ENCODE assay signal across 8 mouse cellular contexts in the genomic region with DNA sequence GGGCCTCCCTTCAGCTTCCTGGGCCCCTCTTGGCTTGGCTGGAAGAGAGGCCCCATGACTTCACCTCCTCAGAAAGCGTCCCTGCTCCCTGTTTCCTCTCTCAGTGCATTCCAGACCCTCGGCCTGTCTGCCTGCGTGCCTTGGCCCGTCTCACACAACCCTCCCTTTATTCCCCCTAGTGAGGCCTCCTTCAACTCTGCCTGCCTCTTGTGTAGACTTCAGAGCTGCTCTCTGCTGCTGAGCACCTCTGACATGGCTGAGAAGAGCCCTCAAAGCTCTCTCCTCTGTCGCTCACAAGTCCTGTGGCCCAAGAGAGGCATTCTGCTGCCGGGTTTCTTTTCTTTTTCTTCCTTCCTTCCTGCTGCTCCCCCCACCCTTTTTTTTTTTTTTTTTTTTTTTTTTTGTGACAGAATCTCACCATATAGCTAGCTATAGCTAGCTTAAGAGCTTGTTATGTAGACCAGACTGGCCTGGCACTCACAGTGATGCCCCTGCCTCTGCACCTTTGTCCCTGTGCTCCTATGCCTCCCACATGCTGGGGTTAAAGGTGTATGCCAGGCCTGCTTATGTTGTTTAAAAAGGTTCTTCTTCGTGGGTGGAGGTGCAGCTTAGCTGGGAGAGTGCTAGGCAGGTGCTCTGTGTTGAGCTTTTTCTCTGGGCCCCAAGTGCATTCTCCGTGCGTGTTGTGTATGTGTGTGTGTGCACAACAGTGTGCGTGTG. TPM values are rescaled to one million over a fixed set of nuclear protein-coding genes. Genes with fewer than 3 reads are reported as not detected.
A peak's percentile ranks its signal among the peaks of the same experiment; 100 is the strongest.
DNase-seq lines count a peak whose midpoint lies in the region; ATAC-seq and TF ChIP-seq lines count a peak whose summit lies in the region.

No protein-coding gene starts in this region.

- peak; percentile 50 for DNase-seq in kidney, postnatal 10 days
- DNase-seq in kidney, adult 18-20 months, result no peak
- no peak for DNase-seq in forebrain, postnatal 0 days
- DNase-seq in liver, embryonic 14.5 days (ENCODE audit: low read depth in 3 of 3, low spot score in 3 of 3), result no peak
- DNase-seq in frontal cortex, adult 2 months (ENCODE audit: extremely low spot score in 1 of 2, low spot score in 1 of 2), result no peak
- DNase-seq in cerebellum, adult 2 months, result no peak
- no peak for DNase-seq in layer of hippocampus, adult 9-11 months

- WGBS in forebrain, postnatal 0 days, result 42% methylated on average over 10 of the region's 10 CpGs
- WGBS in liver, embryonic 14.5 days (ENCODE audit: insufficient replicate concordance), result 38% methylated on average over 10 of the region's 10 CpGs
- WGBS in stomach, embryonic 15.5 days, result 26% methylated on average over 10 of the region's 10 CpGs
- 49% methylated on average over 10 of the region's 10 CpGs for WGBS in cerebellum, adult 2 months

- no peaks in the 10 kb centered on the region for H3K4me1 ChIP-seq in forebrain, postnatal 0 days (ENCODE audit: insufficient read depth)
- peaks cover 60 to 67% of the 10 kb centered on the region in 2 experiments for H3K4me1 ChIP-seq in liver, embryonic 14.5 days (replicated peaks; ENCODE audit: control insufficient read depth in 2 of 2, insufficient read depth in 2 of 2, low read length in 1 of 2)
- peaks cover 41% of the 10 kb centered on the region for H3K4me1 ChIP-seq in stomach, embryonic 15.5 days
- no peaks in the 10 kb centered on the region for H3K4me1 ChIP-seq in cerebellum, adult 2 months (ENCODE audit: control insufficient read depth, insufficient read depth, low read length)

- no peak overlapping the region for H3K4me3 ChIP-seq in forebrain, postnatal 0 days (ENCODE audit: low read depth, low read length)
- no peak overlapping the region for H3K4me3 ChIP-seq in liver, embryonic 14.5 days (ENCODE audit: insufficient read depth in 1 of 2, low read depth in 2 of 2, low read length in 2 of 2)
- H3K4me3 ChIP-seq in stomach, embryonic 15.5 days (replicated peaks), result no peak overlapping the region
- H3K4me3 ChIP-seq in cerebellum, adult 2 months (replicated peaks; ENCODE audit: insufficient read depth, low read depth, low read length), result no peak overlapping the region

- no peaks in the 10 kb centered on the region for H3K36me3 ChIP-seq in forebrain, postnatal 0 days (ENCODE audit: insufficient read depth)
- no peaks in the 10 kb centered on the region for H3K36me3 ChIP-seq in liver, embryonic 14.5 days (replicated peaks; ENCODE audit: control insufficient read depth, insufficient read depth, low read depth)
- no peaks in the 10 kb centered on the region for H3K36me3 ChIP-seq in stomach, embryonic 15.5 days

- no peak overlapping the region for H3K9ac ChIP-seq in forebrain, postnatal 0 days
- peak overlapping the region; percentile 28 for H3K9ac ChIP-seq in liver, embryonic 14.5 days (replicated peaks)
- H3K9ac ChIP-seq in stomach, embryonic 15.5 days, result no peak overlapping the region

- no peak for TF ChIP-seq CTCF in forebrain, postnatal 0 days (IDR thresholded peaks at IDR 0.05; ENCODE audit: low read depth)
- TF ChIP-seq CTCF in liver, embryonic 14.5 days (IDR thresholded peaks at IDR 0.05; ENCODE audit: low read depth), result no peak
- TF ChIP-seq CTCF in cerebellum, adult 2 months (IDR thresholded peaks at IDR 0.05; ENCODE audit: borderline replicate concordance, insufficient read depth, low read depth, low read length), result no peak

- no peak overlapping the region for H3K4me2 ChIP-seq in forebrain, postnatal 0 days (ENCODE audit: low read depth)
- peak overlapping the region; percentile 16 for H3K4me2 ChIP-seq in liver, embryonic 14.5 days (ENCODE audit: low read depth)
- H3K4me2 ChIP-seq in stomach, embryonic 15.5 days, result peak overlapping the region; percentile 31

- ATAC-seq in forebrain, postnatal 0 days, result peak; percentile 43; the same call in 1 of the 2 replicates
- no peak for ATAC-seq in liver, embryonic 14.5 days (ENCODE audit: insufficient read depth)
- ATAC-seq in stomach, embryonic 15.5 days (ENCODE audit: insufficient read depth, low FRiP score, low read depth), result peak; percentile 76

- no peak overlapping the region; the same call in 1 of the 2 replicates for H3K27ac ChIP-seq in forebrain, postnatal 0 days (ENCODE audit: low read depth, low read length)
- H3K27ac ChIP-seq in liver, embryonic 14.5 days, result peak overlapping the region; percentile 68
- peak overlapping the region; percentile 94 for H3K27ac ChIP-seq in stomach, embryonic 15.5 days
- no peak overlapping the region for H3K27ac ChIP-seq in cerebellum, adult 2 months (ENCODE audit: insufficient read depth, low read length)

- no peak for TF ChIP-seq POLR2A in cerebellum, adult 2 months (IDR thresholded peaks at IDR 0.05; ENCODE audit: borderline replicate concordance, insufficient read depth, low read length)

- no peaks in the 10 kb centered on the region for H3K9me3 ChIP-seq in forebrain, postnatal 0 days (ENCODE audit: low read length)
- H3K9me3 ChIP-seq in liver, embryonic 14.5 days (ENCODE audit: control insufficient read depth, low read length), result no peaks in the 10 kb centered on the region
- H3K9me3 ChIP-seq in stomach, embryonic 15.5 days, result no peaks in the 10 kb centered on the region

- TF ChIP-seq EP300 in liver, embryonic 14.5 days (IDR thresholded peaks at IDR 0.05; ENCODE audit: low read depth), result no peak

- H3K27me3 ChIP-seq in forebrain, postnatal 0 days (ENCODE audit: insufficient read depth, low read length), result no peaks in the 10 kb centered on the region
- H3K27me3 ChIP-seq in liver, embryonic 14.5 days (ENCODE audit: control insufficient read depth, insufficient read depth, low read length), result no peaks in the 10 kb centered on the region
- no peaks in the 10 kb centered on the region for H3K27me3 ChIP-seq in stomach, embryonic 15.5 days (replicated peaks)
- no peaks in the 10 kb centered on the region for H3K27me3 ChIP-seq in cerebellum, adult 2 months (ENCODE audit: control insufficient read depth, insufficient read depth, low read length)

RNA-seq across cellular contexts. Expression of a gene that starts 22.9 kb away (rescaled TPM):
- 26.3 and 42.6 TPM in 2 replicates for total RNA-seq in forebrain, postnatal 0 days (2014; rRNA removed)
- 54.0 and 59.6 TPM in 2 replicates for polyA plus RNA-seq in forebrain, postnatal 0 days (2015; fragmentation: Nextera tagmentation; extraction: Ambion mirVana)
- polyA plus RNA-seq in liver, embryonic 14.5 days (2012; rRNA removed), result 195 and 227 TPM in 2 replicates
- polyA plus RNA-seq in liver, embryonic 14.5 days (2014; fragmentation: Nextera tagmentation; extraction: Ambion mirVana), result 379 and 451 TPM in 2 replicates
- 391 and 408 TPM in 2 replicates for polyA plus RNA-seq in stomach, embryonic 15.5 days (2015; fragmentation: Nextera tagmentation; extraction: Ambion mirVana)
- 34.4 and 36.0 TPM in 2 replicates for polyA plus RNA-seq in frontal cortex, adult 2 months (2012; rRNA removed)
- 50.5 and 57.3 TPM in 2 replicates for polyA plus RNA-seq in cerebellum, adult 2 months (2012; rRNA removed)

RNA-seq across cellular contexts. Expression of a gene that starts 25.6 kb away (rescaled TPM):
- total RNA-seq in forebrain, postnatal 0 days (2014; rRNA removed), result 17.4 and 17.9 TPM in 2 replicates
- polyA plus RNA-seq in forebrain, postnatal 0 days (2015; fragmentation: Nextera tagmentation; extraction: Ambion mirVana), result 8.8 and 10.8 TPM in 2 replicates
- polyA plus RNA-seq in liver, embryonic 14.5 days (2012; rRNA removed), result 13.8 and 15.5 TPM in 2 replicates
- 10.4 and 11.8 TPM in 2 replicates for polyA plus RNA-seq in liver, embryonic 14.5 days (2014; fragmentation: Nextera tagmentation; extraction: Ambion mirVana)
- polyA plus RNA-seq in stomach, embryonic 15.5 days (2015; fragmentation: Nextera tagmentation; extraction: Ambion mirVana), result 23.3 and 25.2 TPM in 2 replicates
- 30.5 and 32.6 TPM in 2 replicates for polyA plus RNA-seq in frontal cortex, adult 2 months (2012; rRNA removed)
- 30.7 and 32.0 TPM in 2 replicates for polyA plus RNA-seq in cerebellum, adult 2 months (2012; rRNA removed)

Comparison
In these comparisons a context has a peak if more than half of its experiments do, and no peak if none do; other contexts are left out.
1. H3K27ac ChIP-seq: peak in liver, embryonic 14.5 days (single experiment) and stomach, embryonic 15.5 days (single experiment); none in forebrain, postnatal 0 days (single experiment) and cerebellum, adult 2 months (single experiment).